Mouse (Mus musculus): ENCODE results near the gene Ecel1.

GRCm38 (mm10) chr1:87111719-87112354 lies 44.5 kb downstream of the Ecel1 start:
- TF ChIP-seq CTCF (IDR thresholded peaks at IDR 0.05; ENCODE audit: low read depth) = peak; percentile 51
- no peak for TF ChIP-seq EP300 (IDR thresholded peaks at IDR 0.05; ENCODE audit: low read depth)

Measured in liver, postnatal 0 days (tissue).